Mouse (Mus musculus) cortical plate, adult 2 months (tissue): Measurements from ENCODE around the gene Clec3a.

Experiments
- CTCF ChIP-seq: fragments of 200-500 bp; IDR thresholded peaks from 2 replicates; pipeline ENCODE4 v1.5.1; 2011; ENCODE audit warnings: mild to moderate bottlenecking, control low read depth, low read length; ENCODE audit not compliant: insufficient read depth; ENCODE audit errors: extremely low read depth
- POLR2A ChIP-seq: fragments of 200-500 bp; IDR thresholded peaks from 2 replicates; pipeline ENCODE4 v1.6.1; 2011; ENCODE audit warnings: mild to moderate bottlenecking, low read length, control low read depth; ENCODE audit not compliant: insufficient read depth; ENCODE audit errors: extremely low read depth

DNA sequence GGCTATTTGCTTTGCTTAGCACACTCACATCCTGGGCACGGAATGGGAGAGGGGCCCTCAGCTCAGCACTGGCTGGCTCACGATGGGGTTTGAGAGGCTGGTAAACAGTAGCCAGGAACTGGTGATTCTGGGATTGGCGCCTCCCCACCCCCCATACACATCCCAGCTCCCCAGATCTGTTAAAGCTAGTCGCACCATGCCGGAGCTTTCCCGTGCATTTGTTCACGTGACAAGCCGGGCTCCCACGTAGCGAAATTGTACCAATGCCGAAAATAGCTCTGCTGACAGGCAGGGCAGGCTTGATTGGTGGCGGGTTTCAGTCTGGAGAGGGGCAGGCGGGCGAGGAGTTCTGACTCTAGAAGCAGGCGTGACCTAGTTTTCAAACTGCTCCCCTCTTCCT lies 38.1 kb downstream of the Clec3a start:
- TF ChIP-seq CTCF, result no peak
- no peak for TF ChIP-seq POLR2A
